Mouse (Mus musculus) urinary bladder, postnatal 14 days (tissue): ENCODE results near the gene Kif1c.

ENCODE experiments used
- DNase-seq: peaks from one replicate; pipeline ENCODE4 v3.0.0; 2021; ENCODE audit warnings: low spot score

Gene Kif1c

GRCm38 (mm10) chr11:70667271-70668150 lies 32.8 kb upstream of the Kif1c start:
- DNase-seq, result no peak

DNA sequence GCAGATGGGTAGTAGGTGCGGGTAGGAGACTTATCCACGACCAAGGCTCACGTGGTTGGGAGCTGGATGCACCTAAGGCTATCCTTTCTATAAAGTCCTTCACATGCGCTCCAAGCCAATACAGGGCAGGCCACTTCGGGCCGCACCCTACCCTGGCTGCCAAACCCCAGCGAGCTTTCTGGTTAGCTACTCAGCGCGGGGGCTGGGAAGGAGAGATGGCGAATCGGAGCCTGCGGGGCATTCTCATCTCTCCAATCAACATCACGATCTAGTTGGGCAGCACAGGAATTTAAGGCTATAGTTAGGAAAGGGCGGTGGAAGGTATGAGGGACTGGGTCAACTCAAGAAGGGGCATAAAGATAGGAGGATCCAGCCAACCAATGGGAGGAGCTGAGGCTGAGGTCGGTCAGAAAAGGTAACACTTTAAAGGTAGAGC lies 32.0 kb upstream of the Kif1c start:
- peak; percentile 83 for DNase-seq

- peak; percentile 98 for DNase-seq
Observed at GRCm38 (mm10) chr11:70668771-70669505, 31.4 kb upstream of the Kif1c start, which contains the start of gene Spag7. TSS of gene Spag7 (minus strand) at chr11:70669416.

DNA sequence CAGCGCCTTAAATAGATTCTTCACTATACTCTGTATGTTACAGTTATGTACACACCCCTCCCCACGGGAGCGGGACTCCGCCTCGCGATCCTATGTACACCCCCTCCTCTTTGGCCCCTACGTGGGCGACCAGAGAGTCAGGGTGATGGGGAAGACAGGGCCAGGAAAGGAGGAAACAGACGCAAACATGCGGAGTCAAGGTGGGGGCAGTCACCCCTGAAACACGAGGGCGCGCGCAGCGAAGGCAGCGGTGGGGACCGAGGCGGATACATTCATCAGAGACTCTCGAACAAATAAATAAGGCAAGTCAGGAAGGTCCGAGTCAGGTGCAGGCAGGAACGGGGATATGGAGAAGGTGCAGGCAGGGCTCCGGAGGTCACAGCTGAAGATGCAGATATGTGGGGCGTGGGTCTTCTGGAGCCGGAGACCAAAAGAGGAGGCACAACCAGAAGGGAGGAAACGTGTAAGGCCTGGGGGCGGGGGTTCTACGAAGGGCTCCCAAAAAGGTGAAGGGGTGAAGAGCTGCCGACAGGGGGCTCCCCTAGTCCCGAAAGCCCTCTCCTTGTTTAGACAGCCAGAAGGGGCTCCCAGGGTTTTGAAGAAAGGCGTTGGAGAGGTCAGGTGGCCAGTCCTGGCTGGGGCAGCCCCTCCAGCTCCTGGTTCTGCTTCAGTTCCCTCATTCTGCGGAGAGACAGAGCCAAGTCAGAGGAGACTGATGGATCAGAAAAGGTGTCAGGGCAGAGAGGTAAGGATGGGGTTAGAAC lies 30.6 kb upstream of the Kif1c start:
- peak; percentile 81 for DNase-seq

GRCm38 (mm10) chr11:70670483-70670882 lies 29.9 kb upstream of the Kif1c start:
- no peak for DNase-seq

- no peak for DNase-seq
Observed at GRCm38 (mm10) chr11:70671333-70672047, 28.9 kb upstream of the Kif1c start.

DNA sequence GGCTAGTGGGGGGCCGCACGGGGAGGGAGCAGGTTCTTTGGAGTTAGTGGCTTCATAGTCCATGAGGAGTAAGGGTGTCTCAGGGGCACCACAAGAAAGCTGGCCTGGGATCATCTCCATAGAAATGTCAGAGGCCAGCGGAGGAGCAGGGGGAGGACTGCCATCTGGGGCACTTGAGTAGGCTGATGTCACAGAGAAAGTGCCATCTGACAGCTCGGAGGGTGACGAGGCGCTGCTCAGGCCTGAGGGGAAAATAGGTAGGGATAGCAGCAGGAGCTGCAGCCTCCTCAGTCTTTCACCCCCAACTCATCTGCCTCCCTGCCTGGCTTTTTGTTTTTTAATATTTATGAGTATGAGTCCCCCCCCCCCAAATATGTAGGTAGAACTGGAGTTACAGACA lies 26.3 kb upstream of the Kif1c start:
- DNase-seq, result no peak

DNA sequence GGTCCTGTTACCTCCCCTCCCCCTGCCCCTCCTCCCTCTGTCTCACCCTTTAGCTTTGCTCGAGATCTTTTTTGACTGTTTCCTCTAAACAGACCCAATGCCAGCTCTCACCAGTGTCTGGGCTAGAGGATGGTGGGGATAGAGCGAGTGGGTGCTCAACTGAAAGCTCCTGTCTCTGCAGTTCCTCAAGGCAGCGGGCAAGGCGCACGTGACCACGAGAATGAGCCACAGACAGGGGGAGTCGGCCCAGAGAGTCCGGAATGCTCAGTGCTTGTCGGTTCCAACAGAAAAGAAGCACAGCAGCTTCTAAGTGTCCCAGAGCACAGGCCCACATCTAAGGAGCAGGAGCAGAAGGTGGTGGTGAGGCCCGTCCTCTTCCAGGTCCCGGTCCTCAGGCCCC lies 25.8 kb upstream of the Kif1c start:
- no peak for DNase-seq

DNA sequence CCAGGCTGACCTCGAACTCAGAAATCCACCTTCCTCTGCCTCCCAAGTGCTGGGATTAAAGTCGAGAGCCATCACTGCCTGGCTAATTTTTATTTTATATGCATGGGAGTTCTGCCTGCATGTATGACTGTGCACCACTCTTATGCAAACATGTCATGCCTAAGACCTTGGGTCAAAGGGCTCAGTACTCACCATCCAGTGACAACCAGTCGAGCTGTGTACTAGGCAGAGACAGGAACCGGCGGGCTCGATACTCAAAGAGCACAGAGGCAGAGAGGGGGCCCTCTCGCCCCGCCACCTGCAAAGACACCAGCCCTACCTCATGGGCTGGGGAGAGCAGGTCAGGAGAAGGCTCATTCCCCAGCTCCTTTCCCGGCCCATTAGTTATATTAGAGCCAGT lies 22.3 kb upstream of the Kif1c start:
- no peak for DNase-seq

DNA sequence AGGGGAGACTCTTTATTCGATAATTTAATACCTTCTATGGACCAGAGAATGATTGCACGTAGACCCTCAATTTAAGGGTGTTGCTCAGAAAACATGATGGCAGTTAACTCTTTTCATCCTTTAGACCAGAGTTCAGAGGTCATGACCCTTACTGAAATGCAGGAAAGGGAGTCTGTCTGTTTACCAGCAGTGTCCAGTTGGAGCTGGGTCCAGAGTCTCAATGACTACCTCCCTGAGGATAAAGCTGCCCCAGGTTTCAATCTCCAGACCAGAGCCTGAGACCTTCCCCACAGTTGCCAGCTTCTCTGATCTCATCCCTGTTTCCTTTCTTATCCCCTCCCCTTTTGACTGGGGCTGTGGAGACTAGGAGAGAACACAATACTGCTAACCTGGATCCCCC lies 21.8 kb upstream of the Kif1c start:
- DNase-seq, result no peak

DNA sequence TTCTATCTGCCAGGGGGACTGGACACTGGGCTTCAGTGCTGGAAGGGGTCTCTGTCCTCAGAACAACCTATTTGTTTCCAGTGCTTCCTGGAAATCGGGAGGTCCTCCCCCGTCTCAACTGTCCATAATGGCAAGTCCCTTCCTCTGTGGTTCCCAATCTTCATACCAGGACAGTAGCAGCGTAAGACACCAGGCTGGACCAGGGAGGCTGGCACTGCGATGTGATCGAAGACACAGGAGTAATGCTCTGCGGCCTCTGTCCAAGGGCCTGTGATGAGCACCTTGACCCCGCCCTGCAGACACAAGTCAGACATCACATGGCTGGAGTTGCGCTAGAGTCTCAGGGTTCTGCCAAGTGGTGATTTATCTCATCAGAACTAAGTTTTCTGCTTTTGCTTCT lies 21.0 kb upstream of the Kif1c start:
- no peak for DNase-seq

GRCm38 (mm10) chr11:70679894-70680293 lies 20.5 kb upstream of the Kif1c start:
- DNase-seq, result no peak

- DNase-seq, result no peak
Observed at GRCm38 (mm10) chr11:70681170-70681569, 19.2 kb upstream of the Kif1c start.

DNA sequence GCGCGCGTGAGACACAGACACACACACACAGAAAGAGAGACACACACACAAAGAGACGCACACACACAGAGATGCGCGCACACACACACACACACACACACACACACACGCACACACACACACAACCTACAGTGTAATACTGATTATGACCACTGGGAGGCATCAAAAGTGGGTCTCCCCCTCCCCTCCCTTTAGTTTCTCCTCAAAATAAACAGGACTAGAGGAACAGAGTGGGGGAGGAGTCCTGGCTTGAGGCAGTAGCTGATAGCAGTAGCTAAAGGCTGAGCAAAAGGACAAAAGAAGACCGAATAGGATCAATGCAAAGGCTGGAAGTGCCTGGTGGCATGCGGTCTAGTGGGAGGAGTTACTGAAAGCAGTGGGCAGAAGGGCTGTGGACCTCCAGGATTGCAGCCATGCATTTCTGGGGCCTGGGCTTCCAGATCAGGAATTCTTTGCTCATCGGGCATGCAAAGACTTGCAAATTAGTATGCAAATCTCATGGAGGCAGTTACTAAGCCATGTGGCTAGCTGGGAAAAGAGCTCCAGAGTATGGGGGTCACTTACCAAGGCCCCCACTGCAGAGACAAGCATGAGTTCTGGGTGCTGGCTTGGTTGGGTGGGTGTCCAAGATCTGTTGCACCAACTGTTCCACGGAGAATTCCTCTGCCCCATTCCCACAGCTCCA lies 18.3 kb upstream of the Kif1c start:
- no peak for DNase-seq

DNA sequence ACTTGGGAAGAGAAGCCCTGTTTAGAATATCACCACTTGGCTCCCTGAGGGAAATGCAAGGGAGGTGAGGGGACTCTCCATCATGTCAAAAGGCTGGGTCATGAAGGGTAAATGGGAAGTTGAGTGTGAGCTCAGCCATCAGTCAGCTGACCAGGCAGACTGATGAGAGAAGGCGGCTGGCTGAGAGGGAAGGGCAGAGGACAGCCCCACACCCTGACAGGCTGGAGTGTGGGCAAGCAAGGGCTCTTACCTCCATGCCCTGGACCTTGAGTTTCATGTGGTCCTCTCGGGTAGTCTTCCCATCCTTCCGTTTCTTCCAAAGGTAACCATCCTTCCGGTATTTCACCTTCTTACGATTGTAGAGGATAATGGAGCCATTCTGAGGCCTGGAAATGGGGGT lies 16.7 kb upstream of the Kif1c start:
- no peak for DNase-seq

DNA sequence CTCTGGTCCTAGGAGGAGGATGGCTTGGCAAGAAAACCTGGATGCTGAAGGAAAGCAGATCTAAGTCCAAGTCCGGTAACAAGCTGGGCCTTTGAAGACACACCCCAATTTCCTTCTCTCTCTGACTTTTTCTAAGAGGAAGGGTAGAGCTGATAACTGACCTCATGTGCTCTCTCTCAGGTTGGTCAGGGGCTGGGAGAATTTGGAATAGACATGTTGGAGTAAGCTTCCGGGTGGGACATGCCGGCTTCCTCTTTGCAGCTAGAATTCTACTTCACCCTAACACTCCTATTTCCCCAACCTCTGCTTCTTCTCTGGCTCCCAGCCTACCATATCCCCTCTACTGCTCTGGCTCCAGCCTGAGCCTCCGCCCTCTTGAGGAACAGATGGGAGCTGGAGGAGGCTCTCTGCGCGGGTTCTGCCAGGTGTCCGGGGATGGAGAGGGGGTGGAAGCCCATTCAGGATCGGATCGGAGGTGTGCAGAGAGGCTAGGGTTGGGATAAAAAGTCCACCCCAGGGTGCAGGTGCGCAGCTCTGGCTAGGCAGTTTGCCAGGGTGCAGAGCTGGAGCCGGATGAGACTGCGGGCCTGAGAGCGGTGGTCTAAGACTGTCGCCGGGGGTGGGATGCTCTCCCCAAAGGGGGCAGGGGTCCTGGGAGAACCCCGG lies 13.3 kb upstream of the Kif1c start:
- DNase-seq, result peak; percentile 22

DNA sequence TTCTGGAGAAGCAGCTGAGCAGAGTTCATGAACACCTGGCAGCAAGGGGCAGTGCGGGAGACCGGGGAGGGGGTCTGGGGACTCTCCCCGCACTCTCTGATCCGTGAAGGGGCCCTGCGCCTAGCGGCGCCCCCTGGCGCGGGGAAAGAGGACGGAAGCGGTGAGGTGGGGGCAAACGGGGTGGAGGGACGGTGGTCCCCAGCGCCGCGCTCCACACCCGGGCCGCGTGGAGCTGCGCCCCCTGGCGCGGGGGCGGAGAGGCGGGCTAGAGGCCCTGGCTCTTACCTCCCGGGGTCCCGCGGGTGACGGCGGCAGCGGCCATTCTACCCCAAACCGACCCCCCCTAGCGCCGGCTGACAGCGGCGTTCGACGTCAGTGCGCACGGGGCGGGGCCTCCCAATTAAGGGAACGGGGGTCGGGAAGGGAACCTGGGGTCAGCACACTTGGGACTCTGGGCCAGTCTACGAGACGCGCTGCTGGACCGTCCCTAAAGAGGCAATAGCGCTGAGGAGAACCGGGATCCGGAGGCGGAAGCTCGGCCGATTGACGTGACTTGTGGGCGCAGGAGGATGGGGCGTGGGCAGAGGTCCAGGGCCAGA lies 12.6 kb upstream of the Kif1c start, which contains the start of gene Camta2:
Camta2 (minus strand) TSS at position 505 of the 599 bp plus-strand sequence.
- DNase-seq, result peak; percentile 86

GRCm38 (mm10) chr11:70688372-70688771 lies 12.0 kb upstream of the Kif1c start:
- no peak for DNase-seq

DNA sequence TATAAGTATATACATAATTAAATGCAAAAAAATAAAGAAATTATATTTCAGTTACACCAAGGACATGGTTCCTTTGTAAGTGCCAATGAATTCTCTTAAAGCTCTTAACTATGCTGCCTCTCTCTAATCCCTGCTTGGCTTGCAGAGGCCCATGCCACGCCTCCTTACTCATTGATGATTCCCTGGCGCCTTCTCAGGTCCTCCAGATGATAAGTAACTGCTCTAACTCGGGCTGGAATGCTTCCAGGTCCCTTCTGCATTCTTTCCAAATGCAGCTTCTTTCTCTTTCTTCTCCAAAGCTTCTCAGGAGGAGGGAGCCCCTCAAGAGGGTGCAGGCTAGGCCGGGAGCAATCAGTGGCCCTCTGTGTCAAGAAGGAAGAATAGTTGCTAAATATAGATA lies 10.8 kb upstream of the Kif1c start:
- peak; percentile 27 for DNase-seq

- DNase-seq, result no peak
Observed at GRCm38 (mm10) chr11:70693504-70693903, 6.8 kb upstream of the Kif1c start.
